Mouse (Mus musculus) limb, embryonic 14.5 days (tissue): ENCODE data around the gene Mecom. TPM values are rescaled to one million over a fixed set of nuclear protein-coding genes. Genes with fewer than 3 reads are reported as not detected.

Source experiments
- ATAC-seq: fragments of 200-750 bp; cut with Nextera tagmentation; 2 replicates; pipeline ENCODE4 v1.8.0; 2017; ENCODE audit warnings: low read depth, moderate number of reproducible peaks, moderate TSS enrichment; ENCODE audit not compliant: low FRiP score
- DNase-seq: peaks from one replicate; pipeline ENCODE4 v3.0.0-alpha.2; 2015; ENCODE audit warnings: low spot score
- H3K27ac ChIP-seq: fragments of 300-500 bp; sonication (generic); replicated peaks from 2 replicates; pipeline ENCODE4 v1.5.1; 2014; ENCODE audit warnings: low read depth, mild to moderate bottlenecking, low read length, moderate library complexity, mixed read lengths
- H3K27me3 ChIP-seq: fragments of 300-500 bp; sonication (generic); 2 replicates; pipeline ENCODE4 v1.6.1; 2014; ENCODE audit warnings: low read length, mixed read lengths; ENCODE audit not compliant: control insufficient read depth, insufficient read depth
- H3K36me3 ChIP-seq: fragments of 300-500 bp; sonication (generic); 2 replicates; pipeline ENCODE4 v1.6.1; 2014; ENCODE audit warnings: mild to moderate bottlenecking, low read length, moderate library complexity, mixed read lengths; ENCODE audit not compliant: control insufficient read depth, insufficient read depth
- H3K4me1 ChIP-seq: fragments of 300-500 bp; sonication (generic); 2 replicates; pipeline ENCODE4 v1.6.1; 2014; ENCODE audit warnings: antibody characterized with exemption, low read length, mixed read lengths; ENCODE audit not compliant: control insufficient read depth, insufficient read depth
- H3K4me2 ChIP-seq: fragments of 300-500 bp; sonication (generic); replicated peaks from 2 replicates; pipeline ENCODE4 v1.6.1; 2014; ENCODE audit warnings: low read depth, mild to moderate bottlenecking, low read length, moderate library complexity; ENCODE audit not compliant: severe bottlenecking
- H3K4me3 ChIP-seq: fragments of 300-500 bp; sonication (generic); replicated peaks from 2 replicates; pipeline ENCODE4 v1.5.1; 2014; ENCODE audit warnings: low read length
- H3K9ac ChIP-seq: fragments of 300-500 bp; sonication (generic); 2 replicates; pipeline ENCODE4 v1.6.1; 2014; ENCODE audit warnings: mild to moderate bottlenecking, low read depth, low read length, moderate library complexity; ENCODE audit not compliant: severe bottlenecking
- H3K9me3 ChIP-seq: fragments of 300-500 bp; sonication (generic); 2 replicates; pipeline ENCODE4 v1.6.1; 2016; ENCODE audit warnings: low read length; ENCODE audit not compliant: control insufficient read depth
- POLR2A ChIP-seq: fragments of 200-500 bp; IDR thresholded peaks from 2 replicates; pipeline ENCODE4 v1.8.0; 2012; ENCODE audit warnings: inconsistent platforms, mild to moderate bottlenecking, moderate library complexity, borderline replicate concordance; ENCODE audit not compliant: insufficient read depth, insufficient read length; ENCODE audit errors: extremely low read depth
- WGBS: fragments of 180-500 bp; shearing (Covaris S2); extraction: QIAGEN DNeasy Blood & Tissue Kit; methylation state at CpG from one replicate; pipeline ENCODE4 v1.1.7; 2014; 5-methylcytosine and 5-hydroxymethylcytosine counted together
- polyA plus RNA-seq, 2 experiments: library from polyadenylated mRNA; depleted of rRNA in 1 of 2; stranded (reverse) in 1 of 2; unstranded in 1 of 2; fragments of >200 nt; fragmentation: Nextera tagmentation in 1 of 2; extraction: Ambion mirVana in 1 of 2; gene quantifications; 2 replicates each; pipeline versions ENCODE4 v1.2.1 to v1.2.3; 2012 to 2014

Gene Mecom
- polyA plus RNA-seq, 2 experiments: 35.8 to 42.2 TPM

- DNase-seq (no peak), ATAC-seq (no peak)
- H3K9ac ChIP-seq: no peak overlapping the region
- TF ChIP-seq POLR2A: no peak
- no peaks in the 10 kb centered on the region for H3K27me3 ChIP-seq
- no peaks in the 10 kb centered on the region for H3K36me3 ChIP-seq
- WGBS: 53% methylated on average over 4 of the region's 4 CpGs
- H3K4me2 ChIP-seq: no peak overlapping the region
- no peaks in the 10 kb centered on the region for H3K9me3 ChIP-seq
- H3K4me1 ChIP-seq: peaks cover 30% of the 10 kb centered on the region
- H3K27ac ChIP-seq: no peak overlapping the region
- H3K4me3 ChIP-seq: no peak overlapping the region
These were observed 333.2 kb downstream of the Mecom start for GRCm38 (mm10) chr3:30214607-30215006.

- Histone ChIP-seq H3K9me3 (no peaks in the 10 kb centered on the region), H3K9ac (no peak overlapping the region), H3K4me3 (no peak overlapping the region), H3K36me3 (no peaks in the 10 kb centered on the region), H3K27ac (0 out of 2 replicates have a peak overlapping the region, but pooled peaks have one; percentile 27), H3K4me2 (no peak overlapping the region; the same call in 1 of the 2 replicates), H3K27me3 (no peaks in the 10 kb centered on the region), H3K4me1 (peaks cover 21% of the 10 kb centered on the region)
- ATAC-seq (no peak), DNase-seq (no peak)
- no peak for TF ChIP-seq POLR2A
- 11% methylated on average over 7 of the region's 7 CpGs for WGBS
These were observed 334.2 kb downstream of the Mecom start for GRCm38 (mm10) chr3:30213540-30214170.

GRCm38 (mm10) chr3:30212802-30213201 is 335.0 kb downstream of the Mecom start:
- no peak overlapping the region for H3K9ac ChIP-seq
- ATAC-seq: no peak
- no peak overlapping the region for H3K27ac ChIP-seq
- DNase-seq: no peak
- H3K4me2 ChIP-seq: no peak overlapping the region
- H3K4me1 ChIP-seq: peaks cover 15% of the 10 kb centered on the region
- no peaks in the 10 kb centered on the region for H3K36me3 ChIP-seq
- no peak overlapping the region for H3K4me3 ChIP-seq
- no peaks in the 10 kb centered on the region for H3K9me3 ChIP-seq
- TF ChIP-seq POLR2A: no peak
- WGBS: 19% methylated on average over 3 of the region's 3 CpGs
- H3K27me3 ChIP-seq: no peaks in the 10 kb centered on the region

GRCm38 (mm10) chr3:30209131-30209530 is 338.7 kb downstream of the Mecom start:
- no peak for DNase-seq
- ATAC-seq: no peak
- H3K4me1 ChIP-seq: peaks cover 19% of the 10 kb centered on the region
- no peak for TF ChIP-seq POLR2A
- H3K4me2 ChIP-seq: no peak overlapping the region
- H3K27me3 ChIP-seq: no peaks in the 10 kb centered on the region
- H3K27ac ChIP-seq: no peak overlapping the region
- no peak overlapping the region for H3K4me3 ChIP-seq
- H3K9ac ChIP-seq: no peak overlapping the region
- H3K9me3 ChIP-seq: no peaks in the 10 kb centered on the region
- no peaks in the 10 kb centered on the region for H3K36me3 ChIP-seq

GRCm38 (mm10) chr3:30207886-30208285 is 339.9 kb downstream of the Mecom start:
- Histone ChIP-seq H3K27me3 (no peaks in the 10 kb centered on the region), H3K4me2 (no peak overlapping the region), H3K36me3 (no peaks in the 10 kb centered on the region), H3K4me3 (no peak overlapping the region), H3K4me1 (peaks cover 9% of the 10 kb centered on the region), H3K27ac (no peak overlapping the region), H3K9me3 (no peaks in the 10 kb centered on the region), H3K9ac (no peak overlapping the region)
- no peak for TF ChIP-seq POLR2A
- 44% methylated on average over 8 of the region's 8 CpGs for WGBS
- no peak for DNase-seq
- ATAC-seq: no peak
